Mouse (Mus musculus) limb, embryonic 12.5 days (tissue): ENCODE measurements at regions not wholly inside any gene's neighbourhood (a gene's known extent, or its start where the extent isn't known, plus 50 kb on each side); places are given as distances from the start of the nearest gene placed in this dataset.

ENCODE experiments used
- ATAC-seq: fragments of 200-750 bp; cut with Nextera tagmentation; 2 replicates; pipeline ENCODE4 v1.8.0; 2017; ENCODE audit warnings: low read depth, moderate TSS enrichment; ENCODE audit not compliant: insufficient number of reproducible peaks, insufficient read depth, low FRiP score, low TSS enrichment
- H3K27ac ChIP-seq: fragments of 300-500 bp; sonication (generic); 2 replicates; pipeline ENCODE4 v1.5.1; 2016; ENCODE audit warnings: mild to moderate bottlenecking, moderate library complexity
- H3K27me3 ChIP-seq: fragments of 300-500 bp; sonication (generic); 2 replicates; pipeline ENCODE4 v1.6.1; 2016; ENCODE audit warnings: mild to moderate bottlenecking, moderate library complexity
- H3K36me3 ChIP-seq: fragments of 300-500 bp; sonication (generic); 2 replicates; pipeline ENCODE4 v1.6.1; 2016; ENCODE audit warnings: mild to moderate bottlenecking, moderate library complexity
- H3K4me1 ChIP-seq: fragments of 300-500 bp; sonication (generic); replicated peaks from 2 replicates; pipeline ENCODE4 v1.6.1; 2016
- H3K4me2 ChIP-seq: fragments of 300-500 bp; sonication (generic); 2 replicates; pipeline ENCODE4 v1.6.1; 2016; ENCODE audit warnings: mild to moderate bottlenecking, moderate library complexity
- H3K4me3 ChIP-seq: fragments of 300-500 bp; sonication (generic); replicated peaks from 2 replicates; pipeline ENCODE4 v1.5.1; 2016; ENCODE audit warnings: mild to moderate bottlenecking
- H3K9ac ChIP-seq: fragments of 300-500 bp; sonication (generic); replicated peaks from 2 replicates; pipeline ENCODE4 v1.6.1; 2016; ENCODE audit warnings: mild to moderate bottlenecking, moderate library complexity
- H3K9me3 ChIP-seq: fragments of 300-500 bp; sonication (generic); 2 replicates; pipeline ENCODE4 v1.6.1; 2016; ENCODE audit warnings: mild to moderate bottlenecking, moderate library complexity
- WGBS: fragments of 180-500 bp; shearing (Covaris S2); methylation state at CpG from one replicate; pipeline ENCODE4 v1.1.7; 2016; 5-methylcytosine and 5-hydroxymethylcytosine counted together

DNA sequence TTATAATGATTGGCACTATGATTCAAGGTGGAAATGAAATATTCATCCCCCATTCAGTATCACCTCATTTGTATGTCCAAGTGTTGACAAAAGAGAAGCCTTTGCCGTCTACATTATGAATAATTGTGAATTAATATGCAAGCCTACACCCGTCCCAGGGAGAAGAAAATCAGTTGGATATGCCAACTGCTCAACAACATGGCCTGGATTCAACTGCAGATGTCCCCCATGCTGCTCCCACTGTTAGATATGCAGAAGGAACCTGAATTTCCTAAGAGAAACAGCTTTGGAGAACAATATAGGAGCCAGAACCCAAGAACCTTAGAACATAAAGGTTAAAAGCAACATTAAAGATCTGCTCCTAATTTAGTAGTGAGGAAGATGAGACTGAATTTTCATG, 211.7 kb upstream of the Il12b start:
- no peaks in the 10 kb centered on the region for H3K27me3 ChIP-seq
- H3K9me3 ChIP-seq: no peaks in the 10 kb centered on the region
- no peaks in the 10 kb centered on the region for H3K36me3 ChIP-seq
- no peak overlapping the region for H3K4me3 ChIP-seq
- no peak overlapping the region for H3K4me2 ChIP-seq
- no peak overlapping the region for H3K27ac ChIP-seq
- ATAC-seq: no peak
- no peaks in the 10 kb centered on the region for H3K4me1 ChIP-seq
- H3K9ac ChIP-seq: no peak overlapping the region
- whole genome bisulfite sequencing: 78% methylated on average over 2 of the region's 2 CpGs

DNA sequence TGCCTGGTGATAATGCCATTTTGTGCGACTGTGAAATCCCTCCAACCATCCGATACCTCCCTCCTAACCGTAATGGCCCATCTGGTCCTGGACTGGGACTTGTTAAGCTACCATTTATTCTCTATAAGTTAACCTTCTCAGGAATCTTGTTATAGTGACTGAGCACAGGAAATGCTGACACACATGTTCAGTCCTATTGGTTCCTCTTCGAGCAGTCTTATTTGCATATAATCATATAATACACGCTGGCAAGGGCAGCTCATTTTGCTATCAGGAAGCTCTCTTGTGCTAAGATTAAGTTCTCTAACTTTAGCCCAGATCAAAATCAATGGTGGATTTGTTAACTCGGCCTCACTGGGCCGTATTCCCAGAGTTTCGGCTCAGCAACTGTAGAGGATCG, 206.1 kb upstream of the Il12b start:
- H3K9ac ChIP-seq: no peak overlapping the region
- no peaks in the 10 kb centered on the region for H3K4me1 ChIP-seq
- H3K27ac ChIP-seq: no peak overlapping the region
- H3K4me3 ChIP-seq: no peak overlapping the region
- H3K36me3 ChIP-seq: no peaks in the 10 kb centered on the region
- WGBS: 83% methylated on average over 9 of the region's 9 CpGs
- H3K9me3 ChIP-seq: no peaks in the 10 kb centered on the region
- no peak for ATAC-seq
- H3K4me2 ChIP-seq: no peak overlapping the region
- no peaks in the 10 kb centered on the region for H3K27me3 ChIP-seq

DNA sequence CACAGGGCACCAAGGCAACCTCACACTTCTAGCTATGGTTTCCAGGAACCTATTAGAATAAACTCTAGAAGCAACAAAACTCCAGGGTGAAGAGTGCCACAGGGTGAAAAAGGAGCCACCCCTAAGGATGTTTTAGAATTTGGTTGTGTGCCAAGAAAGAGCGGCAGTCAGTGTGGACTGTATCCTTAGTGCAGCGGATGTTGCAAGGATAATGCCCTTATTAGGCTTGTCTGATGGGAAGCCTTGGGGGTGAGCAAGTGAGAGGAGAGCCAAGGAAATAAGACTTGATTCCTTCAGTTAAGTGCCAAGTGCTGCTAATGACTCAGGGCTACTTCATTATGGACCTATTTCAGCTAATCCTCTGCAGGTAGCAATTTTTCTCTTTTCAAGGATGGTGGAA, 197.1 kb upstream of the Il12b start:
- Histone ChIP-seq H3K4me2 (no peak overlapping the region), H3K27me3 (no peaks in the 10 kb centered on the region), H3K4me3 (no peak overlapping the region), H3K36me3 (no peaks in the 10 kb centered on the region), H3K9me3 (no peaks in the 10 kb centered on the region), H3K27ac (no peak overlapping the region), H3K9ac (no peak overlapping the region), H3K4me1 (no peaks in the 10 kb centered on the region)
- 92% methylated on average over 2 of the region's 2 CpGs for WGBS
- no peak for ATAC-seq

DNA sequence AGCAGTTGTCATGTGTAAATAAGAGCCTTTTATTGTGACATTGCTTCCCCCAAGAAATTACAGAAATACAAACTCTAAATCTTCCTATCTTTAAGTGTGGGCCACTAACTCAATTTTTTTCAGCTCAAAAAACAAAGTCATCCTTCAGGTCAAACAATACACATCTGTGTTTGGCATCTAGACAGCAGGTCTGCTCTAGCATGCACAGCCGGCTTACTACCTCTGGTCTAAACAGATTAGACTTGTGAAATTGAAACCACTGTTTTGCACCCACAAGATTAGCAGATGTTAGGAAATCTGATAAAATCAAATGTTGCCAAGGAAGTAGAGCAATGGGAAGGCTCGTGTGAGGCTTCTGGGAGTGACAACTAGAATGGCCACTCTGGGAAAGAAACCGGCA, 195.5 kb upstream of the Il12b start:
- Histone ChIP-seq H3K9ac (no peak overlapping the region), H3K4me3 (no peak overlapping the region), H3K4me2 (no peak overlapping the region), H3K4me1 (no peaks in the 10 kb centered on the region), H3K36me3 (no peaks in the 10 kb centered on the region), H3K27me3 (no peaks in the 10 kb centered on the region), H3K27ac (no peak overlapping the region), H3K9me3 (no peaks in the 10 kb centered on the region)
- 66% methylated on average over 3 of the region's 3 CpGs for WGBS
- no peak for ATAC-seq

DNA sequence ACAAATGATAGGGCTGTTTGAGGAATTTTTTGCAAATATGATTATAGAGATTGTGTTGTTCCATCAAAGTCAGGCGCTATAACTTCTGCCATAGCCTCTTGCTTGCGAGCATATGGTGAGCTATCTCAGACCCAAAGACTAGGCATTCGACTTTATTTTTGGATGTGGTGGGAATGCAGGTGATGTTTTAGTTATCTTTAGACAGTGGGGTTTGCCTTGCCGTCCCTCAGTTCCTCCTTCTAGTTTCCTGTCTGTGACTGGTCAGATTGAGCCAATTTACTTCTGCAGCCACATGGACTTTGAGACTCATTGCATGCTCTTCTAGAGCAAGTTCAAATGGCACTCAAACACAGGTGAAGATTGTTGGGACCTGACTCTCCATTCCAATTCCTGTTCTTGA, 193.0 kb upstream of the Il12b start:
- H3K9ac ChIP-seq: no peak overlapping the region
- no peak overlapping the region for H3K27ac ChIP-seq
- H3K4me1 ChIP-seq: no peaks in the 10 kb centered on the region
- no peaks in the 10 kb centered on the region for H3K27me3 ChIP-seq
- H3K36me3 ChIP-seq: no peaks in the 10 kb centered on the region
- ATAC-seq: no peak
- 93% methylated on average over 4 of the region's 4 CpGs for WGBS
- no peak overlapping the region for H3K4me3 ChIP-seq
- H3K9me3 ChIP-seq: no peaks in the 10 kb centered on the region
- H3K4me2 ChIP-seq: no peak overlapping the region

DNA sequence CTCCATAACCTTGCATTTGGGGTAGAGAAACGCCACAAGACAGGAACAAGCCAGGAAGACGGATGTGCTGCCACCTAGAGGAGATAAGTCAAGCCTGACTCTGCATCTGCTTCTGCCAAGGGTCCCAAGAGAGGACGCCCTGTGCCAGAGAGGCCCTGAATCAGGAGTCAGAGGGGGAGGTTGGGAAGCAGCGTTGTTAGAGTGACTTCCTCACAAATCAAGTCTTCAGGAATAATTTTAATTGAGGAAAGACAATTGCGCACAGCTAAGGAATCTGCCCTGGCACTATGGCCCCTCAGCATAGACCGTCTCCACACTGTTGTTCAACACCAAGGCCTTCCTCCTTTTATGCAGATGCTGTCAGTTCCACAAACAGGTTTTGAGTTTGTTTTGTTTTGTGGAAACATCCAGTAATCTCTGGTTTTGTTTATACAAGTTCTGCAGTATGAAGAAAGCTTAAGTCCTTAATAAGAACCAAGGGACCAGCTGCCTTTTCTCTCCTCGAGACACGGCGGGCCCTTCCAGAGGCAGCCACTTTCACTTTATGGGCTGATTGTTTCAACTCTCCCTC, 187.9 kb upstream of the Il12b start:
- H3K4me2 ChIP-seq: no peak overlapping the region
- H3K36me3 ChIP-seq: no peaks in the 10 kb centered on the region
- H3K9me3 ChIP-seq: no peaks in the 10 kb centered on the region
- H3K4me3 ChIP-seq: no peak overlapping the region
- H3K27me3 ChIP-seq: no peaks in the 10 kb centered on the region
- no peak for ATAC-seq
- H3K9ac ChIP-seq: no peak overlapping the region
- no peak overlapping the region for H3K27ac ChIP-seq
- H3K4me1 ChIP-seq: no peaks in the 10 kb centered on the region
- 60% methylated on average over 9 of the region's 9 CpGs for WGBS

DNA sequence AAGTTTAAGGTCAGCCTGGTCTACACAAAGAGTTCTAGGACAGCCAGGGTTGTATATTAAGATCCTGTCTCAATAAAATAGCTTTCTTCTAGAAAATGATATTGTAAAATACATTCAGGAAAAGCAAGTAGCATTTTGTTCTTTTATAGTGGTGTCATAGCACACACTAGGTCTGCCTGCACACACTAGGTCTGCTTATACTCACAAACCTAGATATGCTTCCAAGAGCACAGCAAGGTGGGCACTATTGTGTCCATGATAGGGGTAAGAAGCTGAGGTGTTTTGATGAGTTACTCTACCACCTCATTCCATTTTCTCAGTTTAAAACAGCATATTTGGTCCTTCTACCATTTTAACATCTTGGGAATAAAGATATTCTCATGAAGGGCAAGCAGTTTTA, 185.8 kb upstream of the Il12b start:
- Histone ChIP-seq H3K27ac (no peak overlapping the region), H3K4me1 (no peaks in the 10 kb centered on the region), H3K4me3 (no peak overlapping the region), H3K36me3 (no peaks in the 10 kb centered on the region), H3K9me3 (no peaks in the 10 kb centered on the region), H3K9ac (no peak overlapping the region), H3K4me2 (no peak overlapping the region), H3K27me3 (no peaks in the 10 kb centered on the region)
- no peak for ATAC-seq

DNA sequence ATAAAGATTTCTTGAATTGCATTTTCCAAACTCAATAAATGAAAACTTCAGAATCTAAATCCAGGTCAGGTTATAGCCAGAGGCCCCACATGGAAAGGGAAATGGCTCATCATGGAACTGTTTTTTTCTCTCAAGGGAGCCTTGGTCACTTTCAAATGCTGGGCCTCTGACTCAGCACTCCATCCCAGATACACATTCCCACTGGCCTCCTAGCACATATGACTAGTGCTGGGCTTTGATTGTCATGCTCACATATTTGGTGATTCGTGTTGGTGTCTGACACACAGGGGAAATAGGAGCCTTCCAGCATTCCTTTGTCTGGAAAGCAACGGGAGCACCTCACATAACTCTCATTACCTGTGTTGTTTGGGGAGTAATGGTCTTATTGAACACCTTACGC, 183.5 kb upstream of the Il12b start:
- Histone ChIP-seq H3K4me1 (no peaks in the 10 kb centered on the region), H3K36me3 (no peaks in the 10 kb centered on the region), H3K27me3 (no peaks in the 10 kb centered on the region), H3K4me2 (no peak overlapping the region), H3K27ac (no peak overlapping the region), H3K9me3 (no peaks in the 10 kb centered on the region), H3K4me3 (no peak overlapping the region), H3K9ac (no peak overlapping the region)
- no peak for ATAC-seq
- WGBS: 93% methylated on average over 3 of the region's 3 CpGs

DNA sequence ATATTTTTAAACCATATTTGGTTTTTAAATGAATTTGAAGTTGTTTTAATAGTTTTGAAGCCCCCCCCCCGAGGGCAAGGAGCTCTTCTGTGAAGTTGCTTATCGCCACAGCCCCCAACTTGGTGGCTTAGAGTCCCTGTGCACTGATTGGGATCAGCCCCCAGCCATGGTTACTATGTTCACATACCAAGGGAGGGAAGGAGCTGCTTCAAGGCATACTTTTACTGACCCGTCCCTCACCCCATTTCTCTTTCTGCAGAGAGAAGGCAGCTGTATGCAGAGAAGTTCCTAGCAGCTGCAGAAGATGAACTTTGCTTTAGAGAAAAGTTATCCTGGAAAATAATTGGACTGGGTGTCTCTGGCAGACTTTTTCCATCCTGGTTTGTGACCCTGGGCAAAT, 179.9 kb upstream of the Il12b start:
- Histone ChIP-seq H3K27ac (no peak overlapping the region), H3K4me1 (no peaks in the 10 kb centered on the region), H3K27me3 (no peaks in the 10 kb centered on the region), H3K9ac (no peak overlapping the region), H3K9me3 (no peaks in the 10 kb centered on the region), H3K4me3 (no peak overlapping the region), H3K36me3 (no peaks in the 10 kb centered on the region), H3K4me2 (no peak overlapping the region)
- 58% methylated on average over 3 of the region's 3 CpGs for WGBS
- no peak for ATAC-seq

DNA sequence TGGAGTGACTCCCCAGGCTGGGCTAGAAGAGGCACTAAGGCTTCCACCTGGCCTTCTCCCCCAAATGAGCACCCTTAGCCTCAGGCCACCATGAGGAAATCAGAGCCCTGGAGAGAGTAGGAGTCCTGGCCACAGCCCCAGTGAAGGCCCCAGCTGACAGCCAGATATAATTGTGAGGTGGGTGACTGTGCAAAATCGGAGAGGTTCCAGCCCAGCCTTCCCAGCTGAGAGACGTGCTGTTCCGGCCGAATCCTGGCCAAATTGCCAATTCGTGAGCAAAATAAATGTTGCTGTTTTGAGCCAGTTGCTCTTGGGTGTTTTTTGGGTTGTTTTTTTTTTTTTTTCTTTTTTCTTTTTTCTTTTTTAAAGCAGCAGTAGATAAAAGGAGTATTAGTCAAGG, 169.9 kb upstream of the Il12b start:
- Histone ChIP-seq H3K9me3 (no peaks in the 10 kb centered on the region), H3K27ac (no peak overlapping the region), H3K4me1 (no peaks in the 10 kb centered on the region), H3K9ac (no peak overlapping the region), H3K36me3 (no peaks in the 10 kb centered on the region), H3K4me3 (no peak overlapping the region), H3K27me3 (no peaks in the 10 kb centered on the region), H3K4me2 (no peak overlapping the region)
- 88% methylated on average over 5 of the region's 5 CpGs for WGBS
- no peak for ATAC-seq

DNA sequence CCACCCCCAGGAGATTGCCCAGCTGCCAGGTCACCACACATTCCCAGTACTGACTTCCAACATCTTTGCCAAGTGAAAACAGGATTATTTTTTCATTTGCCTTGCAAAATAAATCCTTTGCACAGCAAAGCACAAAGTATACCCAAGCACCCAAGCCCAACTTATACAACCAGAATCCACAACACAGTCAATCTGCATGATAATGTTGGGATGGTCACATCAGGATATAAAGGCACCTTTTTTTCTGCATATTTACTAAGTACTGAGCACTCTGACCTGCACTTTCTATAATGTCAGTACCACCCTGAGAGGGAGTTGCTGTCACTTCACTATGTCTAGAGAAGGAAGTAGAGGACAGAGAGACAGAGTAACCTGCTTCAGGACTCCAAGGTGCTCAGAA, 164.4 kb upstream of the Il12b start:
- no peaks in the 10 kb centered on the region for H3K9me3 ChIP-seq
- H3K4me1 ChIP-seq: no peaks in the 10 kb centered on the region
- no peak overlapping the region for H3K9ac ChIP-seq
- ATAC-seq: no peak
- H3K27ac ChIP-seq: no peak overlapping the region
- no peak overlapping the region for H3K4me3 ChIP-seq
- H3K36me3 ChIP-seq: no peaks in the 10 kb centered on the region
- no peak overlapping the region for H3K4me2 ChIP-seq
- no peaks in the 10 kb centered on the region for H3K27me3 ChIP-seq

DNA sequence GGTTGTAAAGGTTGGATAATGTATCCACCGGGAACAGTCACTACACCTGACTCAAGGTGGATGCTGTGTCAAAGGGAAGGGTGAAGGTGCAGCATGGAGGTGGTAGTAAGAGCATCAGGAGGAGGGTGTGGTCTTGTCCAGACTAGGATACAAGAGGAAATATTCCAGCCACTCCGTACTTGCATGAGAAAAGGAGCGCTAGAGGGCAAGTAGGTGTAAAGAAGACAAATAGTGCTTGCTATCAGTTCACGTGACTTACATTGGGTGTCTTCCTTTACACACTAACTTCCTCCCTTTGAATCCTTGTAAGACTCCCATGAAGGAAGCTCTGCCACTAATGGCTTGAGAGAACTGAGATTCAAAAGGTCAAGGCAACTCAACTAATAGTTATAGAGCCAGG, 161.8 kb upstream of the Il12b start:
- no peaks in the 10 kb centered on the region for H3K27me3 ChIP-seq
- no peaks in the 10 kb centered on the region for H3K4me1 ChIP-seq
- no peak overlapping the region for H3K4me2 ChIP-seq
- no peak overlapping the region for H3K4me3 ChIP-seq
- no peak overlapping the region for H3K27ac ChIP-seq
- no peaks in the 10 kb centered on the region for H3K9me3 ChIP-seq
- ATAC-seq: no peak
- no peak overlapping the region for H3K9ac ChIP-seq
- WGBS: 93% methylated on average over 4 of the region's 4 CpGs
- H3K36me3 ChIP-seq: no peaks in the 10 kb centered on the region
